Mouse (Mus musculus) CH12.LX (cell line): ENCODE measurements around the gene Actr3. TPM values are rescaled to one million over a fixed set of nuclear protein-coding genes. Genes with fewer than 3 reads are reported as not detected.

Source experiments
- DNase-seq: peaks from one replicate; pipeline ENCODE4 v3.0.0-alpha.2; 2013; ENCODE audit errors: extremely low read depth
- H3K27ac ChIP-seq: 2 replicates; pipeline ENCODE4 v1.5.1; 2012; ENCODE audit warnings: low read depth, mild to moderate bottlenecking, control low read depth, moderate library complexity; ENCODE audit not compliant: insufficient read depth
- H3K27me3 ChIP-seq: replicated peaks from 2 replicates; pipeline ENCODE3; 2012; ENCODE audit warnings: inconsistent platforms
- H3K36me3 ChIP-seq, 2 experiments: replicated peaks in 1 of 2; 2 replicates each; pipeline versions ENCODE3 to v1.6.1; 2012; ENCODE audit warnings: inconsistent platforms in 1 of 2, low read length in 1 of 2, mild to moderate bottlenecking in 1 of 2, mixed read lengths in 1 of 2, moderate library complexity in 1 of 2; ENCODE audit not compliant: control insufficient read depth in 1 of 2, insufficient read depth in 1 of 2
- H3K4me1 ChIP-seq, 2 experiments: 2 replicates each; pipeline ENCODE4 v1.6.1; 2012; ENCODE audit warnings: inconsistent platforms in 1 of 2, moderate library complexity in 1 of 2; ENCODE audit not compliant: insufficient read depth in 2 of 2, control insufficient read depth in 1 of 2
- H3K4me2 ChIP-seq: 2 replicates; pipeline ENCODE4 v1.6.1; 2012; ENCODE audit warnings: low read depth, mild to moderate bottlenecking, control low read depth; ENCODE audit not compliant: poor library complexity, insufficient read depth, severe bottlenecking
- H3K4me3 ChIP-seq, 3 experiments: fragments of 150-350 bp in 1 of 3; sonication (generic) in 1 of 3; replicated peaks in 1 of 3; 2 replicates each; pipeline versions ENCODE3 to v1.5.1; 2011 to 2012; ENCODE audit warnings: low read depth in 2 of 3, low read length in 2 of 3, mild to moderate bottlenecking in 2 of 3, moderate library complexity in 2 of 3, control low read depth in 1 of 3, improper control_type of control experiment in 1 of 3, inconsistent platforms in 1 of 3, mixed read lengths in 1 of 3; ENCODE audit not compliant: poor library complexity in 1 of 3
- H3K79me2 ChIP-seq: replicated peaks from 2 replicates; pipeline ENCODE4 v1.6.1; 2012; ENCODE audit warnings: mild to moderate bottlenecking, moderate library complexity; ENCODE audit not compliant: control insufficient read depth, poor library complexity, insufficient read depth, severe bottlenecking; ENCODE audit errors: extremely low read depth
- H3K9ac ChIP-seq: 2 replicates; pipeline ENCODE4 v1.6.1; 2012; ENCODE audit warnings: low read depth, mild to moderate bottlenecking, control low read depth, moderate library complexity; ENCODE audit not compliant: insufficient read depth
- H3K9me3 ChIP-seq: replicated peaks from 2 replicates; pipeline ENCODE3; 2012; ENCODE audit warnings: low read length, inconsistent platforms, mixed read lengths
- BHLHE40 ChIP-seq: IDR thresholded peaks from 2 replicates; pipeline ENCODE4 v1.6.1; 2011; ENCODE audit warnings: mild to moderate bottlenecking, low read depth, low read length, improper control_type of control experiment
- CHD1 ChIP-seq: IDR thresholded peaks from 2 replicates; pipeline ENCODE4 v1.6.1; 2012; ENCODE audit warnings: low read depth, low read length, improper control_type of control experiment, inconsistent platforms
- CHD2 ChIP-seq: IDR thresholded peaks from 2 replicates; pipeline ENCODE4 v1.6.1; 2011; ENCODE audit warnings: low read length, improper control_type of control experiment
- E2F4 ChIP-seq: IDR thresholded peaks from 2 replicates; pipeline ENCODE4 v1.6.1; 2011; ENCODE audit warnings: low read depth, low read length, improper control_type of control experiment; ENCODE audit not compliant: insufficient replicate concordance
- ELF1 ChIP-seq: IDR thresholded peaks from 2 replicates; pipeline ENCODE4 v1.6.1; 2014; ENCODE audit warnings: low read depth, mild to moderate bottlenecking, inconsistent platforms, low read length, improper control_type of control experiment
- EP300 ChIP-seq: IDR thresholded peaks from 2 replicates; pipeline ENCODE4 v1.6.1; 2011; ENCODE audit warnings: low read length, improper control_type of control experiment
- ETS1 ChIP-seq: conservative IDR thresholded peaks from 2 replicates; pipeline ENCODE4 v1.6.1; 2012; ENCODE audit warnings: low read depth, mild to moderate bottlenecking, inconsistent platforms, low read length, improper control_type of control experiment, moderate library complexity
- GABPA ChIP-seq: IDR thresholded peaks from 2 replicates; pipeline ENCODE4 v1.6.1; 2012; ENCODE audit warnings: low read depth, low read length, improper control_type of control experiment, inconsistent platforms; ENCODE audit not compliant: insufficient replicate concordance
- HCFC1 ChIP-seq: IDR thresholded peaks from 2 replicates; pipeline ENCODE4 v1.6.1; 2012; ENCODE audit warnings: low read depth, mild to moderate bottlenecking, inconsistent platforms, low read length, improper control_type of control experiment
- JUND ChIP-seq: conservative IDR thresholded peaks from 2 replicates; pipeline ENCODE4 v1.6.1; 2011; ENCODE audit warnings: low read depth, low read length, improper control_type of control experiment
- KAT2A ChIP-seq: IDR thresholded peaks from 2 replicates; pipeline ENCODE4 v1.6.1; 2012; ENCODE audit warnings: low read length, improper control_type of control experiment, inconsistent platforms; ENCODE audit not compliant: insufficient replicate concordance
- MEF2A ChIP-seq: IDR thresholded peaks from 2 replicates; pipeline ENCODE4 v1.6.1; 2014; ENCODE audit warnings: low read depth, mild to moderate bottlenecking, inconsistent platforms, low read length, improper control_type of control experiment, borderline replicate concordance
- MXI1 ChIP-seq: IDR thresholded peaks from 2 replicates; pipeline ENCODE4 v1.6.1; 2011; ENCODE audit warnings: mild to moderate bottlenecking, low read depth, low read length, improper control_type of control experiment
- MYC ChIP-seq: IDR thresholded peaks from 2 replicates; pipeline ENCODE4 v1.6.1; 2011; ENCODE audit warnings: low read depth, mild to moderate bottlenecking, improper control_type of control experiment, low read length
- NELFE ChIP-seq: IDR thresholded peaks from 2 replicates; pipeline ENCODE4 v1.6.1; 2011; ENCODE audit warnings: low read depth, low read length, improper control_type of control experiment
- NRF1 ChIP-seq: IDR thresholded peaks from 2 replicates; pipeline ENCODE4 v1.6.1; 2014; ENCODE audit warnings: low read depth, mild to moderate bottlenecking, inconsistent platforms, low read length, improper control_type of control experiment, moderate library complexity
- PAX5 ChIP-seq: IDR thresholded peaks from 2 replicates; pipeline ENCODE4 v1.6.1; 2012; ENCODE audit warnings: low read length, inconsistent platforms, mixed read lengths
- POLR2A ChIP-seq: IDR thresholded peaks from 2 replicates; pipeline ENCODE4 v1.6.1; 2011; ENCODE audit warnings: low read depth, mild to moderate bottlenecking, improper control_type of control experiment, low read length
- SIN3A ChIP-seq: IDR thresholded peaks from 2 replicates; pipeline ENCODE4 v1.6.1; 2012; ENCODE audit warnings: low read length, improper control_type of control experiment, inconsistent platforms
- SMC3 ChIP-seq: IDR thresholded peaks from 2 replicates; pipeline ENCODE4 v1.6.1; 2011; ENCODE audit warnings: low read depth, low read length, improper control_type of control experiment
- UBTF ChIP-seq: IDR thresholded peaks from 2 replicates; pipeline ENCODE4 v1.6.1; 2012; ENCODE audit warnings: low read depth, mild to moderate bottlenecking, inconsistent platforms, low read length, improper control_type of control experiment, moderate library complexity
- USF1 ChIP-seq: IDR thresholded peaks from 2 replicates; pipeline ENCODE4 v1.6.1; 2014; ENCODE audit warnings: low read depth, mild to moderate bottlenecking, inconsistent platforms, low read length, improper control_type of control experiment
- ZMIZ1 ChIP-seq: IDR thresholded peaks from 2 replicates; pipeline ENCODE4 v1.6.1; 2012; ENCODE audit warnings: low read depth, mild to moderate bottlenecking, inconsistent platforms, low read length, improper control_type of control experiment
- dilution Hi-C: fragments of 300-500 bp; cut with MboI; formaldehyde crosslinking; loops from 2 replicates; pipeline ENCODE4 v1.14.3; 2020; ENCODE audit warnings: low sequenced_read_pairs; ENCODE audit not compliant: extremely low pct_unique_long_range_greater_than_20kb, extremely low pct_ligation_motif_present
- in situ Hi-C: fragments of 300-500 bp; cut with MboI; formaldehyde crosslinking; loops from 3 replicates; pipeline ENCODE4 v1.14.3; 2019; ENCODE audit warnings: low sequenced_read_pairs, low pct_ligation_motif_present, low pct_unique_long_range_greater_than_20kb, mixed read lengths
- polyA plus RNA-seq: library from polyadenylated mRNA; unstranded; fragments of >175 nt; gene quantifications from 2 replicates; pipeline ENCODE4 v1.2.1, GENCODE M21; 2012; ENCODE audit warnings: low read depth; ENCODE audit not compliant: insufficient read length
- total RNA-seq, 2 experiments: library from RNA; depleted of rRNA; stranded (reverse); fragments of 300-350 nt in 1 of 2; fragments of >200 nt in 1 of 2; gene quantifications; 2 replicates each; pipeline ENCODE4 v1.2.3; 2012 to 2014

Actr3 gene
- total and polyA plus RNA-seq, 3 experiments: 176 to 513 (median 374) TPM

GRCm38 (mm10) chr1:125464011-125464410 lies 28.5 kb upstream of the Actr3 start:
- Histone ChIP-seq H3K9ac (no peak overlapping the region), H3K27ac (no peak overlapping the region), H3K4me2 (no peak overlapping the region), H3K4me1 (peaks cover 14 to 42% of the 10 kb centered on the region in 2 experiments), H3K27me3 (no peaks in the 10 kb centered on the region), H3K9me3 (no peaks in the 10 kb centered on the region), H3K4me3 (no peak overlapping the region), H3K36me3 (no peaks in the 10 kb centered on the region), H3K79me2 (no peaks in the 10 kb centered on the region)
- dilution Hi-C loops (no loop called here), in situ Hi-C loops (no loop called here)
- TF ChIP-seq MEF2A: no peak
- no peak for TF ChIP-seq EP300
- no peak for TF ChIP-seq BHLHE40
- no peak for TF ChIP-seq E2F4
- no peak for TF ChIP-seq ETS1
- TF ChIP-seq GABPA: no peak
- TF ChIP-seq ZMIZ1: no peak
- TF ChIP-seq MXI1: no peak
- TF ChIP-seq NRF1: no peak
- no peak for TF ChIP-seq HCFC1
- DNase-seq: no peak

- Histone ChIP-seq H3K4me2 (no peak overlapping the region), H3K9ac (no peak overlapping the region), H3K79me2 (no peaks in the 10 kb centered on the region), H3K27ac (no peak overlapping the region), H3K9me3 (no peaks in the 10 kb centered on the region), H3K36me3 (no peaks in the 10 kb centered on the region), H3K4me1 (peaks cover 16 to 47% of the 10 kb centered on the region in 2 experiments), H3K4me3 (no peak overlapping the region), H3K27me3 (no peaks in the 10 kb centered on the region)
- no peak for DNase-seq
- in situ Hi-C loops: no loop called here
- dilution Hi-C loops: no loop called here
- TF ChIP-seq BHLHE40 (no peak), CHD2 (no peak), USF1 (no peak)
Measured at GRCm38 (mm10) chr1:125463349-125463748, 27.8 kb upstream of the Actr3 start.

GRCm38 (mm10) chr1:125462917-125463316 lies 27.4 kb upstream of the Actr3 start:
- no peaks in the 10 kb centered on the region for H3K27me3 ChIP-seq
- no peak overlapping the region for H3K4me3 ChIP-seq

More at GRCm38 (mm10) chr1:125462917-125463316, 27.4 kb upstream of the Actr3 start:
- dilution Hi-C loops: no loop called here
- Histone ChIP-seq H3K4me1 (peaks cover 12 to 45% of the 10 kb centered on the region in 2 experiments), H3K9ac (no peak overlapping the region), H3K9me3 (no peaks in the 10 kb centered on the region)
- in situ Hi-C loops: no loop called here
- TF ChIP-seq UBTF (no peak), E2F4 (no peak), USF1 (no peak), MYC (no peak), JUND (no peak), POLR2A (no peak), ELF1 (no peak), PAX5 (no peak), EP300 (no peak), KAT2A (no peak), NELFE (no peak), SIN3A (no peak), CHD1 (no peak), SMC3 (no peak)
- TF ChIP-seq, all 38 proteins: peak for 0
- no peak overlapping the region for H3K4me2 ChIP-seq
- no peaks in the 10 kb centered on the region for H3K36me3 ChIP-seq
- DNase-seq: no peak
- H3K27ac ChIP-seq: no peak overlapping the region
- no peaks in the 10 kb centered on the region for H3K79me2 ChIP-seq
